Mouse (Mus musculus): ENCODE measurements around the gene B3gnt6.

- TF ChIP-seq CTCF (IDR thresholded peaks at IDR 0.05), result no peak
- no peak for TF ChIP-seq POLR2A (IDR thresholded peaks at IDR 0.05; ENCODE audit: insufficient read depth, low read depth, low read length)
These were observed 49.5 kb downstream of the B3gnt6 start for GRCm38 (mm10) chr7:98149802-98150201.
